Comparison of ENCODE assay signal across 8 mouse cellular contexts in genomic region chr14:8097978-8098686, GRCm38 (mm10). TPM values are rescaled to one million over a fixed set of nuclear protein-coding genes. Genes with fewer than 3 reads are reported as not detected.
DNase-seq lines count a peak whose midpoint lies in the region; ATAC-seq and TF ChIP-seq lines count a peak whose summit lies in the region.

Pxk (plus strand) TSS chr14:8098211.

- TF ChIP-seq POLR2A in ES-Bruce4 (IDR thresholded peaks at IDR 0.05; ENCODE audit: insufficient read depth, low read length): no peak
- peak; percentile 25; the same call in 1 of the 2 replicates for TF ChIP-seq POLR2A in lung, adult 2 months (IDR thresholded peaks at IDR 0.05; ENCODE audit: borderline replicate concordance, extremely low read depth, low read depth, low read length)

- H3K4me2 ChIP-seq in forebrain, embryonic 15.5 days (replicated peaks): peak within 1 kb of the TSS; percentile 59

- intact Hi-C loops in heart, postnatal 25 days (cut with DNase I): loop anchor here (2.0 to 10.0 kb wide), 4 partner anchors 73 to 249 kb away; partner anchors contain the start of gene Fam107a

- DNase-seq in heart, postnatal 25 days (ENCODE audit: low spot score): peak; percentile 86
- DNase-seq in layer of hippocampus, adult 18-20 months (ENCODE audit: low spot score in 2 of 2): peak; percentile 93 to 95
- peak; percentile 91 for DNase-seq in lung, adult 2 months
- peak; percentile 88 to 89 for DNase-seq in thymus, adult 18-20 months

- H3K36me3 ChIP-seq in ES-Bruce4 (ENCODE audit: control insufficient read depth, insufficient read depth, low read length, poor library complexity, severe bottlenecking): no peaks in the 10 kb centered on the region
- H3K36me3 ChIP-seq in forebrain, embryonic 15.5 days: no peaks in the 10 kb centered on the region

- 0 out of 2 replicates have a peak, but pooled peaks have one; percentile 68 for TF ChIP-seq EP300 in ES-Bruce4 (IDR thresholded peaks at IDR 0.05; ENCODE audit: insufficient read depth, low read depth, low read length)

- no peaks in the 10 kb centered on the region for H3K4me1 ChIP-seq in ES-Bruce4 (ENCODE audit: control insufficient read depth, insufficient read depth, low read length)
- H3K4me1 ChIP-seq in forebrain, embryonic 15.5 days: peaks cover 33% of the 10 kb centered on the region
- peaks cover 18% of the 10 kb centered on the region for H3K4me1 ChIP-seq in lung, adult 2 months (ENCODE audit: control insufficient read depth, insufficient read depth, low read length)

- H3K4me3 ChIP-seq in ES-Bruce4 (ENCODE audit: low read depth, low read length): peak within 1 kb of the TSS; percentile 89
- peak within 1 kb of the TSS; percentile 73 for H3K4me3 ChIP-seq in forebrain, embryonic 15.5 days
- peak within 1 kb of the TSS; percentile 68 for H3K4me3 ChIP-seq in lung, adult 2 months (replicated peaks; ENCODE audit: extremely low read depth, low read depth, low read length)

- no peaks in the 10 kb centered on the region for H3K27me3 ChIP-seq in ES-Bruce4 (ENCODE audit: control insufficient read depth, insufficient read depth, low read length, poor library complexity, severe bottlenecking)
- no peaks in the 10 kb centered on the region for H3K27me3 ChIP-seq in forebrain, embryonic 15.5 days

- peak within 1 kb of the TSS; percentile 89 for H3K9ac ChIP-seq in ES-Bruce4 (ENCODE audit: low read depth, poor library complexity, severe bottlenecking)
- peak within 1 kb of the TSS; percentile 71 for H3K9ac ChIP-seq in forebrain, embryonic 15.5 days (replicated peaks)

- peak; percentile 94 for ATAC-seq in cerebellum, adult (ENCODE audit: insufficient number of reproducible peaks, low FRiP score, low TSS enrichment)
- peak; percentile 94 for ATAC-seq in forebrain, embryonic 15.5 days (replicated peaks)
- ATAC-seq in neutrophil, adult 5-6 weeks (ENCODE audit: extremely low read depth, insufficient number of reproducible peaks, low FRiP score, poor library complexity, severe bottlenecking): peak; percentile 87

- 0 out of 2 replicates have a peak within 1 kb of the TSS, but pooled peaks have one; percentile 49 for H3K27ac ChIP-seq in ES-Bruce4 (ENCODE audit: insufficient read depth, low read length)
- peak within 1 kb of the TSS; percentile 73 for H3K27ac ChIP-seq in forebrain, embryonic 15.5 days (replicated peaks)

- no peak for TF ChIP-seq CTCF in ES-Bruce4 (IDR thresholded peaks at IDR 0.05; ENCODE audit: low read depth, low read length)
- no peak for TF ChIP-seq CTCF in lung, adult 2 months (IDR thresholded peaks at IDR 0.05; ENCODE audit: insufficient read depth, low read length)

- no peaks in the 10 kb centered on the region for H3K9me3 ChIP-seq in ES-Bruce4 (replicated peaks; ENCODE audit: control insufficient read depth, insufficient read depth, low read length, poor library complexity, severe bottlenecking)
- H3K9me3 ChIP-seq in forebrain, embryonic 15.5 days: no peaks in the 10 kb centered on the region

- under 1% methylated on average over 81 of the region's 89 CpGs for WGBS in forebrain, embryonic 15.5 days
- WGBS in lung, adult 2 months: under 1% methylated on average over 83 of the region's 89 CpGs

RNA-seq across cellular contexts. Expression of gene Pxk, which starts in this region (rescaled TPM):
- polyA plus RNA-seq in ES-Bruce4 (2011; ENCODE audit: insufficient read depth, insufficient read length, low read depth, missing spikeins): 19.8 and 24.2 TPM in 2 replicates
- 48.8 and 51.8 TPM in 2 replicates for polyA plus RNA-seq in forebrain, embryonic 15.5 days (2015; fragmentation: Nextera tagmentation; extraction: Ambion mirVana)
- total RNA-seq in heart, postnatal 25 days (2021): 10 to 100 TPM; 20.0 to 23.2 TPM
- 10 to 100 TPM; 29.6 to 32.4 TPM for total RNA-seq in layer of hippocampus, adult 18-20 months (2021)
- polyA plus RNA-seq in lung, adult 2 months (2012; rRNA removed): 25.5 and 28.3 TPM in 2 replicates
- 196 and 202 TPM in 2 replicates for total RNA-seq in neutrophil, adult 5-6 weeks (2017)

Comparison
In these comparisons a context has a peak if more than half of its experiments do, and no peak if none do; other contexts are left out.
1. Peak in every context shown above with its lines: DNase-seq, ATAC-seq, H3K4me3 ChIP-seq and H3K27ac ChIP-seq.